Mouse (Mus musculus) liver, embryonic 14.5 days (tissue): ENCODE measurements at regions not wholly inside any gene's neighbourhood (a gene's known extent, or its start where the extent isn't known, plus 50 kb on each side); places are given as distances from the start of the nearest gene placed in this dataset.

ENCODE experiments used
- CTCF ChIP-seq: IDR thresholded peaks from 2 replicates; pipeline ENCODE4 v1.5.1; 2016; ENCODE audit warnings: antibody characterized with exemption, low read depth, control low read depth
- EP300 ChIP-seq: IDR thresholded peaks from 2 replicates; pipeline ENCODE4 v1.6.1; 2016; ENCODE audit warnings: antibody characterized with exemption, low read depth

GRCm38 (mm10) chr5:75876871-75877608, 101.2 kb downstream of the Kdr start:
- no peak for TF ChIP-seq EP300
- TF ChIP-seq CTCF, result no peak
